Mouse (Mus musculus): ENCODE measurements around the gene Kcnn1.

- TF ChIP-seq GATA1 (IDR thresholded peaks at IDR 0.05; ENCODE audit: borderline replicate concordance, low read length), result no peak
- no peak; the same call in 1 of the 2 replicates for TF ChIP-seq FLI1 (IDR thresholded peaks at IDR 0.05; ENCODE audit: low read length)
Observed at GRCm38 (mm10) chr8:70839408-70840351, 23.4 kb downstream of the Kcnn1 start, which contains the start of gene Arrdc2.
